Mouse (Mus musculus): ENCODE data around the gene Palld.

Palld gene

DNA sequence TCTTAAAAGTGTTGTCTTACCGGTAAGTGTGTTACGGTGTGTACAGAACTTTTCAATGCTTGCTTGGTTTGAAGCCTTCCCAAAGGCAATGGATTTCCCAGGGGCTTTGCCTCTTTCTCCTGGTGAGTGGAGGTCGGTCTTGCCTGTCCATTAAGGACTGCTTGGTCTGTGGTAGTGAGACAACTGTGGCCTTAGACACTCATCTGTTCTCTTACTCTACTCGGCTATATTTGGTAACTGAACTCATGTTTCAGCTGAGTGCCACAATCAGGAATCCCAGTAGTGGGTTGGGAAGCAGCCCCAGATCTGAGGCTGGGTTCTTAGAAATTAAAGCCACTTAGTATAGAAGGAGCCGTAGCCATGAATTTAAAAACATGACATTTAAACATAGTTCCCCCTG, at the start of gene Palld:
Palld (minus strand) TSS at position 170 of the 400 bp plus-strand sequence.
- DNase-seq (ENCODE audit: low spot score): no peak

DNA sequence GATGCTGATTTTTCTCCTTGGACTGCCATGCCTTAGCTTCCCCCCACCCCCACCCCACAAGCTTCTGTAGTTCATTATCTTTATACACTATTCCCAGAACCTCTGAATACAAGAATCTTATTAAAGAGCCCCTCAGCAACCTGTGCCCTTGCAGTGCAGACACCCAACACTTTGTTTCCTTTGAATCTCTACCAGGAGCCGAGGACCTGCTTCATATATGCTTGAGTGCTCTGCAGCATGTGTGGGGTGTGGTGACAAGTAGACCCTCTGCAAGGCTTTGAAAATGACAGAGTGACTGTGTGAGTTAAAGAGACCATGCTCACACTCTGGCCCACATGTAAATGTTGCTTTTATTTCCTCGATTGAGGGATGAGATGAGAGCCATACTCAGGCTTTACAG, 35.1 kb upstream of the Palld start:
- DNase-seq (ENCODE audit: low spot score): no peak

DNA sequence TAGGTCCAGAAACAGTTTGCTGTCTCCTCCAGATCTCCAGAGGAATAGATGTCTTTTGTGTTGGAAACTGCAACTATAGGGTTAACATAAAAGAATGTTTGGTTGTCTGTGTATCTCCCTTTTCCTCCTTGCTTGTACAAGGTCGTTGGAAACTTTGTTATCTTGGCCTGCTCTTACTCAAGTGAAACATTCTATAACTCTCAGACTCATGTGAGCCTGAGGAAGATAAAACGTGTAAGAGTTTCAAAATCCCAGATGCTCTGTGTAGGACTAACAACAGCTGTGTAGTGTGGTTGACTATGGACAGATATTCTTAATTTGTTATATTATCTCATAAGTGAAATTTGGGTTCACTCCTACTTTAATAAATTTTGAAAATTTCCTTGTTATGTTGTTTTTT, 30.8 kb upstream of the Palld start:
- DNase-seq (ENCODE audit: low spot score): no peak

DNA sequence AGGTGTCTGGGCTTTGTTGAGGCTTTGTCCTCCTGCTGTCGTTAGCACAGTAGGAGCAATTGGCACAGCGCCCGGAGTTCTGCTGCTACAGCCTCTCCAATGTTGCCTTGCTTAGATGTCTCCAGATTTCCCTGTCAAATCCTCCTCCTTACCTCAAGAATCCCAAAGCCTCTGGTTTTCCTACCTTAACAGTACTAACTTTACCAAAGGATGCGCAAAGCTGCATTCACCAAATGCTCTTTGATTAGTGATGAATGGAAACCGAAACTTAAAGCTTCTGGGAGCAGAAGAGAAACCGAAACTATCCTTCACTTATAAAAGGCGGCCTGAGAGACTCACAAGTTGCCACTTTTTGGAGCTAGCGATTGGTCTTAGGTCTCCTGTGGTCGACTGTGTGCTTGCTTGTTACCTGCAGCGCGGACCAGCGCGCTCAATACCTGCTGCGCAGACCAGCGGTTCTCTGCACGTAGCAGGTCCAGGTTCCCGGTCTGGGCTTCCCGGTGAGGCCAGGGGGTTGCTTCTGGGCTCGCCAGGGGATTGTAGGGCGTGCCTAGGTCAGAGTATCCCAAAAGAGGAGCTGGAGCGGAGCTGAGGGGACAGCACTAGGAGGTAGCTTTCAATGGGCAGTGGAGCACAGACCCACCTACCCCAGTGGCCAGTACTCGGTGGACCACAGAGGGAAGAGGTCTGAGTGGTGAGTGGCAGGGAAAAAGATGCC, 25.4 kb upstream of the Palld start, which contains the start of gene Ddx60:
Ddx60 (plus strand) TSS at position 311 of the 718 bp plus-strand sequence.
- DNase-seq (ENCODE audit: low spot score): peak; percentile 39

DNA sequence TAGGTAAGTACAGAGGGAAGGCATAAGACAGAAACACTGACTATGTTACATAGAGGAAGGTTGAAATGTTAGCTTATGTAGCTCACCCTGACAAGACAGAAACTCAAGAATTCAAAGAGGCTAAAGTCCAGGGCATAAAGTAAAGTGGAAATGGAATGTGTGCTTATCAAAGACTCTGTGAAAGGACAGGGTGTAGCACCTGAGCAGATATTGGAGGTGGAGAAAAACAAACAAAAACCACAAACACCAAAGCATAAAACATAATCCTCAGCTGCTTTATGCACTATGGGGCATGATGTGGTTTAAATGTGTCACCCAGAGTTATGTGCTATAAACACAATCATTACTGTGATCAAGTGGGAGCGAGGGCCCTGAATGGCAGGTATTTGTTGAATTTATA, 22.0 kb upstream of the Palld start:
- no peak for DNase-seq (ENCODE audit: low spot score)

DNA sequence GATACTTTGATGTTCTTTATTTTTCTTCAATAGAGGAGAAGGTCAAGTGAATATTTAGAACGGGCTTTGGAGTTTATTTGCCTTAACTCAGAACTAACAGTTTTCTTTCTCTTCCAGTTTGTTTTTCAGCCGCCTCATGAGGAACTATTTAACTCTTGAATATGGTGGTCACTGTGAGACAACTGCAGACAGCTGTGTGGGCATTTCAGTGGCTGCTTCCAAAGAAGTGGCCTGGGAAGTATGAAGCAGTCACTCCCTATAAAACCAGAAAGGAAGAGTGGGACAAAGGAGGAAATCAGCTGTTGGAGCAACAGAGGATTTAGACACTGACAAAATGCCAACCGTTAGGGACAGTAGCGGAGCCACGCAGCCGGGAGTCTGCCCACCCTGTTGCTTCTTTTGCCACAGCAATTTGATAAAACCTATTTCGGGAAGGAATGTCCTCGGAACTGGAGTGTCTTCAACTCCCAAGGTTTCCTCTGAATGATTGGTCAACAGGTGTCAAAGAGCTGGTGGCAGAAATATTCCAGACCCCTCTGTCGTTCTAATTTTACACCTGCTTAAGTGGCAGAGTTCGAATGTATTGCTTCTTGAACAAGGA, 19.1 kb upstream of the Palld start:
- no peak for DNase-seq (ENCODE audit: low spot score)

DNA sequence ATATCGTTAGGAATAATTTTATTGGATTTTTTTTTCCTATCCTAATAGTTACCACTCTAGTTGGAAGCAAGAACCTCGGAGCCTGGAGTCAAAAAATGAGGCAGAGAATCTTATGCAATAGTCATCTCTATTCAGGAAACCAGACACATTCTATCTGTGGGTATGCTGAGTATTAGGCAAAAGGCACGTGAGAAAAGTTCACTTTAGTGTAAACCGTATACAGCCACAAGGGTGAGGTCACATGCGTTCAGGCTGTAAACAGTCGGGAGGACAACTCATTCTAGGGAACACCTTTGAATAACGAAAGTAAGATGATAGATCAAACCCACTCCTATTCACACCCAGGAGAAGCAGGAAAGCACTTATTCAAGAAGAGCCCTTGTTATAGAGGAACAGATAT, 17.9 kb upstream of the Palld start:
- no peak for DNase-seq (ENCODE audit: low spot score)

DNA sequence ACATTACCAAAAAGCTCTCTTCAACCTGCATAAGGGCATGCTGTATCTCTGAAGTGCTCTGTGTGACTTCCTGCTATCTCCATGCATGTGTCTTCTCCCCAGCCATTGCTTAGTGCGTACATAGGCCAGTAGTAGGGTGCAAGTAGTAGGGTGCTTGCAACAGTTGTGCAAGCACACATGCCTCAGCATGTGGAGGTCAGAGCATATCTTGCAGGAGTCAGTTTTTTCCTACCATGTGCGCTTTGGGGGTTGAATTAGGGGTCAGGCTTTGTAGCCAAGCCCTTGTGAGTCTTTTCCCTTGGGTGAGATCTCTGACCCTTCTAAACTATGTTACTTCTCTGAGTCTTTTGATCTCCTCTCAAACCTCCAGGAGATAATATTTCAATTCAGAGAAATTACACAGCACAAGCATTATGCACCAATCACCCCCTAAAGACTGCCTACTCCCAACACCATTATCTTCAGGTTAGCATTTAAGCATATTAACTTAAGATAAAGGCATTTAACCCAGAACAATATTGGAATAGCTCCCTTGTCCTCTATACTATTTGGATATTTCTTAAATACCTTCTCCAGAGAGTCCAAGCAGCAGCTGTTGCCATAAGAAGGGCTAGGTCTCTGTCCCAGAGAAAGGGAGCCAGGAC, 16.8 kb upstream of the Palld start:
- no peak for DNase-seq (ENCODE audit: low spot score)

DNA sequence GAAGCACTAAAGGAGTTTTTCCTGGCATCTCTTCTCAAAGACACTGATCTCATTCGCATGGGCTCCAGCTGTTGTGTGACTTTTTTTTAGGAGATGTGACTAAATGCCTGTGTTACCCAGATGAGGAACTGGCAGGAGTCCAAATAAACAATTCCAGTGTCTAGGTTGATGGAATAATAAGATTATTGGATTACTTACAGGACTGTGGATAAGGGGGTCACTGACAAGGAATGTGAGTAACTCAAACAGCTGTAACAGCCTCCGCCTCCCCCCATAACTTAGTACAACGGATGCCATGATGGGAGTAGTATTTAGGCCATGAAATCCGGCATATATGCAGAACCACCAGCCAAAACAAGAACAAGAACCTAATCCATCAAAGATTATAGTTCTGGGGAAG, 14.8 kb upstream of the Palld start:
- DNase-seq (ENCODE audit: low spot score): no peak

DNA sequence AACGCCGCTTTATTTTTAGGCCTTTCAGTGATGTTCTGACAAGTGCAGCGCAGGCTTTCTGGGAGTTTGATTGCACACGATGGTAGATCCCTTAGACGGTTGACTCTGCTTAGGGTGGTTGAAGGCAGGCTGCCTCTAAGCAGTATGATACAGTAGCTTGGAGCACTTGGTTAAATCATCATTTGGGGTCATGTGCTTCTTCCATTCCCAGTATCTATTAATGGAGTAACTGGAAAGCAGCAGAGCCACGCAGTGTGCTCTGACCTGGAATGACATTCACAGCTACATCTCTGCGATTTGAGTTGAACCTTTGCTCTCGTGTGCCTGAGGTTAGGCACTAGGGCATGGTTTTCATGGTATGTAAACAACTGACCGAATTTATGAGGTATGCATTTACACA, 11.5 kb upstream of the Palld start:
- DNase-seq (ENCODE audit: low spot score): no peak

DNA sequence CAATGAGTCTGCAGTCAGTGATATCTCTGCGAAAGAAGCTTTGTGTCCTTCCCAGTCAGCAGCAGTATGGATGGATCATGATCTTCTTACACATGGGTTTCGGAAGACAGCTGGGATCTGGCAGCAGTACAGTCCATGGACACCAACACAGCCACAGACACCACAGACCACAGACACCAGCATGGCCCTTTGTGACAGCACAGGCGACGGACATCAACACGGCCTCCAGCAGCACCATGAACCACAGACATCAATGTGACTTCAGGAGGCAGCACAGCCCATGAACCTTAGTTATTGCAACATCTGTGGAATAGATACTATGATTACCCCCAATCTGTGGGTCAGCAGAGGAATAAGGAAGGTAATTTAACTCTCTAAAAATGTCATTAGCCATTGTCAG, 10.3 kb upstream of the Palld start:
- DNase-seq (ENCODE audit: low spot score): no peak

DNA sequence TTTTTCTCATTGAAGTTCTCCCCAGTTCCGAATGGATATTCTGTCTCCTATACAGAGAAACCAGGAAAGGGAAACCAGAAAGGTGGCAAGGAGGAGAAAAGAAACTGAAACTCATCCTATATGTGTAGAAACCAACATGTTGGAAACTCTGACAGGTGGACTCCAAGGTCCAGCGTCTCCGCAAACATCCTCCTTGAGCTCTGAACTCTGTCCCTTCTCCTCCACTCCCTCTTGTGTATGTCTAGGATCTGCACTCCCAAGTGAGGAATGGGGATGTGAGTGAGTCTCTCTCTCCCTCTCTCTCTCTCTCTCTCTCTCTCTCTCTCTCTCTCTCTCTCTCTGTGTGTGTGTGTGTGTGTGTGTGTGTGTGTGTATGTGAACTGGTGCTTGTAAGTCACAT, 6.8 kb upstream of the Palld start:
- DNase-seq (ENCODE audit: low spot score): no peak

DNA sequence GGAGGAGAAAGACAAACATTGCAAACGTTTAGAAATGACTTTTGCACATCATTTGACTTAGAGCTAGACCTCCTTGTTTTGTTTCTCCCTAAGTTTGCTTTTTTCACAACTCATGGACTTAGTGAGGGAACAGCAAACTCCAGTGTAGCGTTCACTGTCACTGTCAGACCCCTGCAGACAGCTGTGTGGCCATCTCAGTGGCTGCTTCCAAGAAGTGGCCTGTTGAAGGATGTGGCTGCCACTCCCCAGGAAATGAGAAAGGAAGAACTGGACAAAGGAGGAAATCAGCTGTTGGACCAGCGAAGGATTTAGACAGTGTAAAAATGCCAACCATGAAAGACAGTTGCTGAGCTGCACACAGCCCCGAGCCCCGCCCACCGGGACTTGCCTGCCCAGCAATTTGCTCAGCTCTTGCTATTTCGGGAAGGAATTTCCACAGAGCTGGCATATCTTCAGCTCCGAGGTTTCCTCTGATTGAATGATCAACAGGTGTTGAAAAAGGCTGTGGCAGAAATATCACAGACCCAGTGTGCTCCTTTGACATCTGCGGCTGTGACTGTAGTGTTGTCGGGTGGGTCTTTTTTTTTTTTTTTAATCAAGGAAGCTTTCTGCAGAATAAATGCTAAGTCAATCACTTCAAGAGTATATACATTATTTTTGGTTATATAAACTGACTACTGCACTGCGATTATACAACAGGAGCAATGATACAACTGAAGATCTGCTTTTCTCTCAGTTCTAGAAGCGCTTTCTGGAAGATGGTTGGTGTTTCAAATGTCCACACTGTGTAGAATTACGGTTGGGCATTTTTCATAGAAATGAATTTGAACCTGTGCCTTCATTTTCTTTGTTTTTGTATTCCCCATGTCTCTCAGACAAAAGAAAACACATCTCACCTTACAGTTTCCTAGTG, 6.1 kb upstream of the Palld start:
- peak; percentile 44 for DNase-seq (ENCODE audit: low spot score)

DNA sequence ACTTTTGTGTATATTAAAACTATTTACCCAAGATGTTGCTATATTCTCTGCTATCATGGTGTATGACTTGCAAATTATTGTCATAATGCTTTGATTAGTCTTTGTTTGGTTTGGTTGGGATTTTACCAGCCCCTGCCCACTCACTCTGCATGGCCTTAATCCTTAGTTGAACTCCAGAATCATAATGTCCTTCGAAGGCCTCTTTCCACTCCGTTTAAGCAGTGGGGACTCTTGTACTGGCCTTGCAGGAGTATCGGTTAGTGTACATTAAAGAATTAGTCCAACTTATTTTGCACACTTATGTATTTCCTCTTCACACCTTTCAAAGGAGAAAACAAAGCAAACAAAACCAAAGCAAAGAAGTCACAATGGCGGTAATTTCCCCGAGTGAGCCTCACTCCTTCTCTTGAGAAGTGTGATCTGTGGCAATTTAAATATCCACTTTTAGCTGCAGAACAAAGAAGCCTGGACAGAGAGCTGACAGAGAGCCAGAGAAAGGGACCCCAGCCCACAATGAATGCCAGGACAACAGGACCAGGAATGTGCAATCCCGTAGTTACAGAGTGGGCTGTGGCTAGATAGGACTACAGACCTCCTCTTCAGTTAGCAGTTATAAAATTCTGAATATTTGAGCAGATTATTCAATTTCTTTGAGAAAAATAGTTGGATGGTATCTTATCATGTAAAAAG, 1.3 kb downstream of the Palld start:
- DNase-seq (ENCODE audit: low spot score): peak; percentile 58

DNA sequence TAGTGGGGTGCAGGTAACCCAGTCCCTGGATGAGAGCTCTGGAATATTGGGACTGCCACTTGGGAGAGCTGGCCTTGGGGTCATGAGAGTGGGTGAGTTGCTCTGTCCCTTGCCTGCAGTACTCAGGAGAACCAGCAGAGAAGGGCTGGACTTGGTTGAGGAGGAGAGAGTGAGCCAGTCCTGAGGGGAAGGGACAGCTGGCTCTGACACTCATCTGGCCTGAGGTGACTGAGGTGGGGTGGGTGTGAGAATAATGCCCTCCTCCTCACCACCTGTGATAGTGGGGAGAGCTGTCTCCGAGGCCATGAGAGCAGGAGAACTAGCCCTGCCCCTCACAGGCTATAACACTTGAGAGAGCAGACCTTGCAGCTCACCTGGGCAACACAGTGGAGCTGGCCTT, 5.1 kb downstream of the Palld start:
- no peak for DNase-seq (ENCODE audit: low spot score)

DNA sequence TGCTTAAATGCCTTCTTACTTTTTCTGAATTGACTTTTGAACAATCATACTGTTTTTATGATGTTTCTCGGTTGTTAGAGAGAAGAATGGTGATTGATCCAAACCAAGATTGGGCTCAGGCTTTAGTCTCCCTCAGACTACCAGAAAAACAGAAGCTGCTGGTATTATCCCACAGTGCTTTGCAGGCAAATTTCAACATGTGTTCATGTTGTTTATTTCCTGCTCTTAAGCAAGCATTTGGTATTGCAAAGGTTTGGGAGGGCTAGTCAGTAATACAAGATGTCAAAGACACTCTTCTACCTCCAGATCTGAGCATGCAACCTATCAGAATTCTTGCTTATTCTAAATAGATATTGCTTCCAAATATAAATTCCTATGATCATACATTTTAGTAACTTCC, 5.7 kb downstream of the Palld start:
- no peak for DNase-seq (ENCODE audit: low spot score)

DNA sequence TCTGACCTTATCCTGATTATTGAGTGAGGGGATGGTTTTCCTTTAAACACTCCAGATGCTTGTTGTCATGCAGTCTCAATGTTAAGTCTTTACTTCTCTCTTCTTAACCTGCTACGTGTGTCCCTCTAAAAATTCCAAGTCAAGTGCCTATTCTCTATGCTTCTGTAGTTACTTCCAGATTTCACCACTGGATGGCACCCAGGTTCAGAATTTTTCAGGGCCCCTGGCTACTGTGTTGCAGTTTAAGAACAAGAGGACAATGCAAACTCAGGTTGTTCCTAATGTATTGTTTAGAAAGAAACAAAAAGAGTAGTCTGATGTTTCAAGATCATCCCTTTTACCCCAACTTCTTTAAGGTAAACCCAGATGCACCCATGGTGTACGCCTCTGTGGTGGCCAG, 8.4 kb downstream of the Palld start:
- DNase-seq (ENCODE audit: low spot score): peak; percentile 80

DNA sequence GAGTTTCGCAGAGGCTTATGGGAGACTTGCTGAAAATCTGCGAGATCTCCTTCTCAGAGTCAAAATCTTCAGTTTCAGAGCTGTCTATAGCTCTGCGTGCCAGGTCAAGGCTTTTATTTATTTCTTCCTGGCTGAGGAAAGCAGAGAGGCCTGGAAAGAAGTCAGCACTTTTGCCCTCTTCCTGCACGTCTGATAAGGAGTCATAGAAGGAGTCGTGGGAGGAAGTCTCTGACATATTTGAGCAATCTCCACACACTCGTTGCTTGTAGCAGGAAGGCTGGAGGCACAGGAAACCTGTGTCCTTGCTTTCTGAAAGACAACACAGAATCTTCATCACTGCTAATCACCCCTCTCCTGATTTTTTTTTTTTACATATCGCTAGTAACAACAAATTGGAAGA, 24.9 kb downstream of the Palld start:
- no peak for DNase-seq (ENCODE audit: low spot score)

DNA sequence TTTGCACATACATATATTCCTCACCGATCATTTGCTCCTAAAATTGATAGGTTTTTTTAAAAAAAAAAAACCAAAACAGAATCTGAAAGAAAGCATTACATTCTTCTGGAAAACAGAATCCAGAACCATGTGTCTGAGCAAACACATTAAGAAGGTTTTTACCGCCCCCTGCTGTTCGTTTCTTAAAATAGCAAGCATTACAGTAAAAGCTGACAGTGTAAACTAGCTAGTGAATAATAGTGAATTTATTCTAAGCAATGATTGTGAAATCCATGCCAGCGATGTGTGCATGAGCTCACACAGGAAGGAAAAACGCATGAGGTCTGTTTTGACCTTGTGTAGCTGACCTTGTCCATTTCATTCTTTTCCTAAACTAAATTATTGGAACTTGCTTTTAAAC, 27.2 kb downstream of the Palld start:
- peak; percentile 93 for DNase-seq (ENCODE audit: low spot score)

DNA sequence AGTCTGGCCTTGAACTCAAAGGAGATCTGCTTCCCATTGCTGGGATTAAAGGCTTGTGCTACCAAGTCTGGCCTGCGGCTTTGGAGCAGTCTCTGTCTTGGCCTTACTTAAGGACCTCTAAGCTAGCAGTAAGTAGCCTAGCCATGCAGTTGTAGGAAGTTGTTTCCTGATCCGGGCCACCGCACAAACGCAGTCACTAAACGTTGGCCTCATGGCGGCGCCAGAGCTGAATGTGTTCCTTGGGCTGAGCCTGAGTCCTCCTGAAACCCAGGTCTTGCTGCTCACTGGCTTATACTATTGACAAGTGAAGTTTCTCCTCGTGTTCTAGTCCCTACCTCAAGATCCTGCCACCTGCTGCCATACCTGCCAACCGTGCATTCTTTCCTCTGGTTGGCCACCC, 28.5 kb downstream of the Palld start:
- peak; percentile 44 for DNase-seq (ENCODE audit: low spot score)

DNA sequence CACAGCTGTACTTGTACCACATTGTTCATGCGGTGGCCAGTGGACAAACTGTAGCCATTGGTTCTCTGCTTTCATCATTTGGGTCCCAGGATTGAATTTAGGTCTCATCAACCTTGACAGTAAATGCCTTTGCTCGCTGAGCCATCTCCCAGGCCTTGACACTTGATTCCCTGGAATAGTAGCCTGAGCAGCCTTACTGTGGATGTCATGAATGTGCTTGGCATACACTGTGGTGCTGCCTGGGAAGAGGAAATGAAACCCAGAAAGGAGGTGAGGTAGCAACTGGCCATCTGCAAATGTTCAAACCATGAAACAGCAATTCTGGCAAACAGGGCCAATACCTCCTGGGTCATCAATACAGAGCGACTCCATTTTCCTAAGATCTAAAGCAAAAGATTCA, 34.0 kb downstream of the Palld start:
- DNase-seq (ENCODE audit: low spot score): no peak

DNA sequence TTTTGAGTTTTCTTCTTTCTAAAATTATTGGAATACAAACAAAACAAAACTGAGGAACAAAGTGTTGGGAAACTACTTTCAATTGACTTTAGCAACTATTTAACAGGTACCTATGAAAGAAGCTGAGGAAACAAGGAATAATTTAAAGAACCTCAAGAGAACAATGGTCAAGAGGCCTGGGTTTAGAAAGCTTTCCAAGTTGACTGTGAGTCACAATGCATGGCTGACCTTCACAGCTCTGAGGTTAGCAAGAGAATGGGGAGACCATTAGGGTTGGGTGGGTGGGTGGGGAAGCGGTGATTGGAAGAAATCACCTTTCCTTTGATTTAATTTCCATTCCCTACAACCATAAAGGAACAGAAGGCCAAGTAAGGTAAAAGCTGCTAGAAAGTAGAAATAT, 35.6 kb downstream of the Palld start:
- DNase-seq (ENCODE audit: low spot score): no peak
